ENCODE assay signal across 7 mouse cellular contexts in genomic region chr12:105073708-105074107, GRCm38 (mm10). TPM values are rescaled to one million over a fixed set of nuclear protein-coding genes. Genes with fewer than 3 reads are reported as not detected.
DNase-seq lines count a peak whose midpoint lies in the region; TF ChIP-seq lines count a peak whose summit lies in the region.

No protein-coding gene starts in this region.

- peak; percentile 32; the same call in 1 of the 2 replicates for TF ChIP-seq CTCF in bone marrow macrophage, adult 2 months (IDR thresholded peaks at IDR 0.05; ENCODE audit: low read depth, low read length)

- intact Hi-C loops in gastrocnemius, postnatal 36 days (cut with DNase I): loop anchor here (2.0 to 10.0 kb wide), 2 partner anchors 31 to 351 kb away; no protein-coding TSS in a partner anchor

- H3K4me3 ChIP-seq in bone marrow macrophage, adult 2 months (ENCODE audit: insufficient read depth, low read length): no peak overlapping the region

- no peak overlapping the region for H3K27ac ChIP-seq in bone marrow macrophage, adult 2 months (ENCODE audit: insufficient read depth, low read depth, low read length)

- peak; percentile 18 for DNase-seq in ovary, postnatal 14 days (ENCODE audit: low spot score)
- DNase-seq in ovary, postnatal 10 days (ENCODE audit: low spot score): no peak
- peak; percentile 75 for DNase-seq in embryo, embryonic 10 days (ENCODE audit: low spot score)
- peak; percentile 46 for DNase-seq in kidney, postnatal 10 days
- DNase-seq in lung, postnatal 14 days: peak; percentile 39
- DNase-seq in gastrocnemius, postnatal 36 days: no peak

- 0 out of 2 replicates have a peak, but pooled peaks cover 4% of the 10 kb centered on the region for H3K4me1 ChIP-seq in bone marrow macrophage, adult 2 months (ENCODE audit: control insufficient read depth, insufficient read depth, low read length)

- no peak for TF ChIP-seq POLR2A in bone marrow macrophage, adult 2 months (IDR thresholded peaks at IDR 0.05; ENCODE audit: borderline replicate concordance, low read depth, low read length)

RNA-seq across cellular contexts. Expression of gene Glrx5, which starts 41.2 kb away (rescaled TPM):
- 22.5 and 31.6 TPM in 2 replicates for polyA plus RNA-seq in bone marrow macrophage, adult 2 months (2012; ENCODE audit: insufficient read depth, insufficient read length, missing spikeins)
- total RNA-seq in gastrocnemius, postnatal 36 days (2021): 10 to 100 TPM; 57.9 to 61.2 TPM

Comparison
In these comparisons a context has a peak if more than half of its experiments do, and no peak if none do; other contexts are left out.
1. DNase-seq: peak in ovary, postnatal 14 days (single experiment), embryo, embryonic 10 days (single experiment), kidney, postnatal 10 days (single experiment) and lung, postnatal 14 days (single experiment); none in ovary, postnatal 10 days (single experiment) and gastrocnemius, postnatal 36 days (0 of 2).